Mouse (Mus musculus) embryonic facial prominence, embryonic 14.5 days (tissue): ENCODE measurements at regions not wholly inside any gene's neighbourhood (a gene's known extent, or its start where the extent isn't known, plus 50 kb on each side); places are given as distances from the start of the nearest gene placed in this dataset.

ENCODE experiments used
- ATAC-seq: fragments of 200-750 bp; cut with Nextera tagmentation; 2 replicates; pipeline ENCODE4 v1.8.0; 2017; ENCODE audit warnings: low read depth, moderate number of reproducible peaks, moderate TSS enrichment
- DNase-seq: peaks from one replicate; pipeline ENCODE4 v3.0.0-alpha.2; 2015; ENCODE audit warnings: low spot score
- H3K27ac ChIP-seq: fragments of 300-500 bp; sonication (generic); replicated peaks from 2 replicates; pipeline ENCODE4 v1.5.1; 2014; ENCODE audit warnings: low read depth, mild to moderate bottlenecking, low read length, moderate library complexity
- H3K27me3 ChIP-seq: fragments of 300-500 bp; sonication (generic); replicated peaks from 2 replicates; pipeline ENCODE4 v1.6.1; 2014; ENCODE audit warnings: low read length; ENCODE audit not compliant: control insufficient read depth, insufficient read depth
- H3K36me3 ChIP-seq: fragments of 300-500 bp; sonication (generic); 2 replicates; pipeline ENCODE4 v1.6.1; 2014; ENCODE audit warnings: low read length, mixed read lengths; ENCODE audit not compliant: control insufficient read depth, insufficient read depth
- H3K4me1 ChIP-seq: fragments of 300-500 bp; sonication (generic); 2 replicates; pipeline ENCODE4 v1.6.1; 2014; ENCODE audit warnings: antibody characterized with exemption, low read length; ENCODE audit not compliant: control insufficient read depth, insufficient read depth
- H3K4me2 ChIP-seq: fragments of 300-500 bp; sonication (generic); 2 replicates; pipeline ENCODE4 v1.6.1; 2014; ENCODE audit warnings: low read depth, mild to moderate bottlenecking, low read length, moderate library complexity, mixed read lengths
- H3K4me3 ChIP-seq: fragments of 300-500 bp; sonication (generic); 2 replicates; pipeline ENCODE4 v1.5.1; 2014; ENCODE audit warnings: low read depth, mild to moderate bottlenecking, low read length
- H3K9ac ChIP-seq: fragments of 300-500 bp; sonication (generic); 2 replicates; pipeline ENCODE4 v1.6.1; 2014; ENCODE audit warnings: low read depth, mild to moderate bottlenecking, low read length, moderate library complexity, mixed read lengths
- H3K9me3 ChIP-seq: fragments of 300-500 bp; sonication (generic); 2 replicates; pipeline ENCODE4 v1.6.1; 2016; ENCODE audit warnings: low read length; ENCODE audit not compliant: control insufficient read depth
- WGBS: fragments of 180-500 bp; shearing (Covaris S2); extraction: QIAGEN DNeasy Blood & Tissue Kit; methylation state at CpG from one replicate; pipeline ENCODE4 v1.1.7; 2014; 5-methylcytosine and 5-hydroxymethylcytosine counted together

DNA sequence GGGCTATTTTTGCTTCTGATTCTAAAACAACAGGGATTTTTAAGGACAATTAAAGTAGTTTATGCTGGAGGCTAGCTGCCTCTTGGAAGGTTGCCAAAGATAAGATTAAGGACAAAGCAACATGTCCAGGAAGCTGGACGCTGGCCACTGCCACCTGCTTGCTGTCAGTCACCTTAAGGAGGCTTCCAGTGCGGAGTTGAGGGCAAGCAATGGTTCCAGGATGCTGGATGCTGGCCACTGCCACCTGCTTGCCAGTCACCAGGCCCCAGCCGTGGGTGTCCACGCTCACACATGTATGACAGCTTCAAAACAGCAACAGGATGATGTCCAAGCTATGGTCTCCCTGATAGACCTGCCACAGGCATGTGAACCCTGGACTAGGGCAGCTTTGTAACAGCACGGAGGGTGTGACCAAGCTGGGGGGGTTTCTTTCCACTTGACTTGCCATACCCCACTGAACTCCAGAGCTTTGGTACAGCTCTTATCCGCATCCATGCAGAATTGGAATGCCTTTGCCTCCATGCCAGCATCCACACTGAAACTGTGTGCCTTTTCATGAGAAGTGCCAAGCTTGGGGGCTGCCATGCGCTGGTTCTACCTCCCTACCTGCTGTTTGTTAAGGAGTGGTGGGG lies 174.6 kb downstream of the Glrx3 start:
- no peak for ATAC-seq

DNA sequence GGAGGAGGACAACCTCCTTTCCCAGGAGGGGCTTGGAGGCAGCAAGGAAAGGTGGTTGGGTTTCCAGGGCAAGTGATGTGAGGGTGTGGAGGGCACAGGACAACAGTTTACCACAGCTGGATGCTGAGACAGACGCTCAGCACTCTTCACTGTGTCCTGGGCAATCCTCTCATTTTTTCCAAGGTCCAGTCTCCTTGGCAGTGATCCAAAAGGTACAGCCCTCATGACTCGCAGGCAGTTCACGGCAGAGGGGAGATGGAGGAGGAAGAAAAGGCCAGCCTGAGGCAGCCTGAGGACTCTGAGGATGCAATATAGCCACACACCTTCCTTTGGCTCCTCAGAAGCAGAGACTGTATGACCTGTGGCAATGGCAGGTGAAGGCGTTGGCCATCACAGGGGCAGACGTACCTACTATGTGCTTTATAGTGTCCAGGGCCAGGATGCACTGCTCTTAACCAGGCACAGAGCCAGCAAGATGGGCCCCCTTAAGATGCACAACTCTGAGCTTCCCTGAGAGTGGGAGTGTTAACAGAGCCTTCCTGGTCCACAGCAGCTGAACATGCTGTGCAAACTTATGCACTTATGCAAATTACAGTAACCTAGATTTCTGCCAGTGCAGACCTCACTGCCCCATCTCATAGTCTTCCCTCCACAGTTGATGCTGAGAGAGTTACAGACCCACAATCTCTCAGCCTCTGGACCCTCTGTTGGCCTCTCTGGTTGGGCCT lies 181.2 kb downstream of the Glrx3 start:
- H3K4me3 ChIP-seq, result no peak overlapping the region
- H3K27ac ChIP-seq, result no peak overlapping the region
- H3K9ac ChIP-seq, result no peak overlapping the region
- 52% methylated on average over 5 of the region's 5 CpGs for WGBS
- ATAC-seq (no peak), DNase-seq (no peak)
- H3K36me3 ChIP-seq, result no peaks in the 10 kb centered on the region
- H3K27me3 ChIP-seq, result no peaks in the 10 kb centered on the region
- no peaks in the 10 kb centered on the region for H3K9me3 ChIP-seq
- H3K4me1 ChIP-seq, result peaks cover 19% of the 10 kb centered on the region
- no peak overlapping the region for H3K4me2 ChIP-seq

More for the DNA sequence above, 174.6 kb downstream of the Glrx3 start:
- 70% methylated on average over 7 of the region's 7 CpGs for WGBS
- Histone ChIP-seq H3K4me1 (no peaks in the 10 kb centered on the region), H3K27ac (no peak overlapping the region), H3K36me3 (no peaks in the 10 kb centered on the region), H3K27me3 (no peaks in the 10 kb centered on the region), H3K9ac (no peak overlapping the region), H3K4me2 (no peak overlapping the region), H3K4me3 (no peak overlapping the region), H3K9me3 (no peaks in the 10 kb centered on the region)
- peak; percentile 67 for DNase-seq

DNA sequence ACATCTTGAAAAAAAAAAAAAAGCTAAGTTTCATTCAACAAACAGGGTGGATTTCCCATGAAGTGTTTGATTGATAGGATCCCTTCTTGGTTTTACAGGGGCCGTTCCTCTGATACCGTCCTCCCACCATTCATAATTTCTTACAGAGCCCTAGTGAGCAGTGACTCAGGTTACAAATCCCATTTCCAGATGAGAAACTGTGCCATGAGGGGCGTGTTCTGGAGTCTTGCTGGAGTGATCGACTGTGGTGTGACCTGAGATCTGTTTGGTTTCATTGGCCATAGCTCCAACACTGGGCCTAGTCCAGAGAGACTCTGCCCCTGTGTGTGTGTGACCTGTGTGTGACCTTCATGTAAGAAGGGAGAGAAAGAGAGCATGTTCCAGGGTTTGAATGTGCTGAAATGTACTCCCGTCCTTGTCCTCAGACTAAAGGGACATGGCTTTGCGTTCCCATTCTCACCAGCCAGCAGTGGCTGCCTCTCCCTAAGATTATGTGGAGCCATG lies 181.9 kb downstream of the Glrx3 start:
- WGBS, result 34% methylated on average over 6 of the region's 6 CpGs
- no peak overlapping the region for H3K4me3 ChIP-seq
- no peak overlapping the region for H3K27ac ChIP-seq
- no peak overlapping the region for H3K9ac ChIP-seq
- no peaks in the 10 kb centered on the region for H3K36me3 ChIP-seq
- H3K4me2 ChIP-seq, result no peak overlapping the region
- ATAC-seq, result peak; percentile 60; the same call in 1 of the 2 replicates
- peak; percentile 56 for DNase-seq
- no peaks in the 10 kb centered on the region for H3K27me3 ChIP-seq
- no peaks in the 10 kb centered on the region for H3K9me3 ChIP-seq
- peaks cover 19% of the 10 kb centered on the region for H3K4me1 ChIP-seq

DNA sequence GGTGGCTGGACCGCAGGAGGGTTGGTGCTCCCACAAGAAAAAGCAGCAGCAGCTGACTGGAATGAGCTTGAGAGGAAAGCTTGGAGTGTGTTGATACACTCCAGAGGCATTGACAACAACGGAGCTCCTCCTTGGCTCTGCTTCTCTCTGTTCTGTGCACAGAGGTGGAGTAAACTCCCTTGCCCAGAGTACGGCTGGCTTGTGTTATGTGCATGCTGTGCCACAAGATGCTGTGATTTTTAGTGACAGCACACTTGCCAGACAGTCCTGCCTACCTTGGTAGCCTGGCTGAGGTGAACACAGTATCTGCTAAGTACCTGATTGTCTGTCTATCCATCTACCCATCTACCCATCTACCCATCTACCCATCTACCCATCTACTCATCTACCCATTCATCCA lies 190.9 kb downstream of the Glrx3 start:
- ATAC-seq, result no peak

DNA sequence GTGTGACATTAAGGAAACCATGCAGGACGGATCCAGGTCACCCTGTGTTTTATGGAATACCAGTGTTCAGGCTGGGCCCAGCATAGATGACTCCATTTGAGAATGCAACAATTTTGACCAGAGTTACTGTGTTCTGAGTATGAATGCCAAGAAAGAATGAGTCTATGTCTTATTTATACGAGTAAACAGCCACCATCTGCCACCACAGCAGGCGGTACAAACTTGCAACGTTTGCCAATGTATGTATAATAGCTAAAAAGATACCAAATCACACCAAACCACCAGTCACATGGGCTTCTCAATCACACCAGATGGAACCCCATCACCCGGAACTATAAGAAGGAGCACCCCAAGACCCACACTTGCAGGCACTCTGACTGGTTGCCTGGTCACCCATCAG lies 192.1 kb downstream of the Glrx3 start:
- Histone ChIP-seq H3K27ac (no peak overlapping the region), H3K9ac (no peak overlapping the region), H3K4me1 (no peaks in the 10 kb centered on the region), H3K9me3 (no peaks in the 10 kb centered on the region), H3K4me2 (no peak overlapping the region), H3K27me3 (no peaks in the 10 kb centered on the region), H3K36me3 (no peaks in the 10 kb centered on the region), H3K4me3 (no peak overlapping the region)
- ATAC-seq (no peak), DNase-seq (no peak)
- 94% methylated on average over 5 of the region's 5 CpGs for WGBS

More for the DNA sequence above, 190.9 kb downstream of the Glrx3 start:
- DNase-seq, result no peak
- no peaks in the 10 kb centered on the region for H3K4me1 ChIP-seq
- WGBS, result 97% methylated on average over 3 of the region's 3 CpGs
- no peaks in the 10 kb centered on the region for H3K9me3 ChIP-seq
- H3K4me2 ChIP-seq, result no peak overlapping the region
- no peaks in the 10 kb centered on the region for H3K27me3 ChIP-seq
- no peak overlapping the region for H3K27ac ChIP-seq
- no peak overlapping the region for H3K4me3 ChIP-seq
- no peak overlapping the region for H3K9ac ChIP-seq
- H3K36me3 ChIP-seq, result no peaks in the 10 kb centered on the region

DNA sequence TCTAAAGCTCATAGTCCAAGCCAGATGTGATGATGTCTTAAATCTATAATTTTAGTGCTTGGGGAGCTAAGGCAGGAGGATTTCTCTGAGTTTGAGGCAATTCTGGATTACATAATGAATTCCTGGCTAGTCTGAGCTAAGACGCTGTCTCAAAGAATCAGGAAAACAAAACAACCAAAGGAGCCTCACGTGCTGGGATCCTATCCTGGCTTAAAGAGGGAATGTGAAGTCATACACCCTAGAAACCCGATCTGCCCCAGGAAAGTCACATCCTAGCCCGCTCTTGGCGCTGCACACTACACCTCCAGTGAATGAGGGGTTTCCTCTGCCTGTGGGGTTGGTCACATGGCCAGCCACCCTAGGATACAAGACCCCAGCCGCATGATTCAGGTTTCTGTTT lies 211.2 kb downstream of the Glrx3 start:
- H3K36me3 ChIP-seq, result no peaks in the 10 kb centered on the region
- H3K9me3 ChIP-seq, result no peaks in the 10 kb centered on the region
- WGBS, result 27% methylated on average over 6 of the region's 6 CpGs
- H3K4me3 ChIP-seq, result no peak overlapping the region
- no peak overlapping the region for H3K27ac ChIP-seq
- ATAC-seq, result peak; percentile 18; the same call in 1 of the 2 replicates
- H3K4me2 ChIP-seq, result no peak overlapping the region
- DNase-seq, result peak; percentile 54
- no peak overlapping the region for H3K9ac ChIP-seq
- no peaks in the 10 kb centered on the region for H3K27me3 ChIP-seq
- H3K4me1 ChIP-seq, result peaks cover 3% of the 10 kb centered on the region; the same call in 1 of the 2 replicates

DNA sequence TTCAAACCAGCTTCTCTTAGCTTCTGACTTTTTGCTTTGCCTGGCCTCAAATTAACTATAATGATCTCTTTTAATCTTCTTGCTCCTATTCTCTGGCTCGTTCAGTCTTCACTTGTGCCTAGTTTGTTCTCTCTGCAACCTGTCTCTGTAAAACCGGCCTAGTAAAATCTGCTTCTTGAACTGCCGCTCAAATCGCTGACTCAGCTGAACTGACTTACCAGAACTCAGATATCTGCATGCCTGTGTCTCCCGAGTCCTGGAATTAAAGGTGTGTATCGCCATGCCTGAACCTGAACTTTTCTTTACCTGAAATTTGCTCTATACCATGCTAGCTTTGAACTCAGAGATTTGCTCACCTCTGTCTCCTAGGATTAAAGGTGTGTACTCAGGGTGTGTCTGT lies 212.2 kb downstream of the Glrx3 start:
- Histone ChIP-seq H3K36me3 (no peaks in the 10 kb centered on the region), H3K9me3 (no peaks in the 10 kb centered on the region), H3K27ac (no peak overlapping the region), H3K9ac (no peak overlapping the region), H3K4me2 (no peak overlapping the region), H3K4me3 (no peak overlapping the region), H3K4me1 (peaks cover 3% of the 10 kb centered on the region; the same call in 1 of the 2 replicates), H3K27me3 (no peaks in the 10 kb centered on the region)
- no peak for ATAC-seq
- 72% methylated on average over 6 of the region's 6 CpGs for WGBS
- DNase-seq, result no peak

DNA sequence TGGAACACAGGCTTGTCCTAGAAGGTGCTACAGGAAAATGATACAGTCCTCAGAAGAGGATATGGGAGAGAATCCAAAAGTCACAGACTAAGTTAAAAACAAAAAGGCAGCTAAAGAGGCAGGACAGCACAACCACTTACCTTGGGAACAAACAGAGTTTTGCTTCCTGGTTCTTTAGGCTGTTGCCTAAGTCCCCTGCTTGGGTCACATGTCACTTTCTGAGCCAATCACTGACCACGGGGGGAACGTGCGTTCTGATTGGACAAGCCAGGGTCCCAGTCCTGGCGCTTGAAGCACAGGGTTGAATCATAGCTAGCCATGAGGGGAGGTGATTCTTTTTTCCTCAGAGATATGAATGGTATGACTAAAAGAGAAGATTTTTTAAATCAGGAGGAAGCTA lies 216.4 kb downstream of the Glrx3 start:
- no peak for DNase-seq
- Histone ChIP-seq H3K4me3 (no peak overlapping the region), H3K9me3 (no peaks in the 10 kb centered on the region), H3K4me2 (no peak overlapping the region), H3K4me1 (peaks cover 2% of the 10 kb centered on the region; the same call in 1 of the 2 replicates), H3K27me3 (no peaks in the 10 kb centered on the region), H3K27ac (no peak overlapping the region), H3K9ac (no peak overlapping the region), H3K36me3 (no peaks in the 10 kb centered on the region)
- 86% methylated on average over 4 of the region's 4 CpGs for WGBS
- no peak for ATAC-seq
